Mouse (Mus musculus): Measurements from ENCODE around the gene Pfas. TPM values are rescaled to one million over a fixed set of nuclear protein-coding genes. Genes with fewer than 3 reads are reported as not detected.
A peak's percentile ranks its signal among the peaks of the same experiment; 100 is the strongest.
"Not testable (repeated sequence)": the region's sequence is repeated elsewhere in the genome, so short reads cannot be mapped to it uniquely, and the experiment has no call there.

Pfas gene
- polyA plus RNA-seq, 1 experiment from 2014 or later = 32.1 TPM

GRCm38 (mm10) chr11:68946001-68946400 lies 62.3 kb downstream of the Pfas start:
- ATAC-seq = no peak
- no peaks in the 10 kb centered on the region for H3K9me3 ChIP-seq
- H3K27me3 ChIP-seq (replicated peaks) = no peaks in the 10 kb centered on the region; the same call in none of the 2 replicates
- H3K9ac ChIP-seq = no peak overlapping the region
- H3K4me3 ChIP-seq (replicated peaks) = no peak overlapping the region
- no peak overlapping the region for H3K4me2 ChIP-seq (replicated peaks)
- H3K27ac ChIP-seq = no peak overlapping the region
- H3K4me1 ChIP-seq (replicated peaks) = 0 out of 2 replicates have a peak, but pooled peaks cover 6% of the 10 kb centered on the region
- 83% methylated on average over 4 of the region's 4 CpGs for WGBS
- no peaks in the 10 kb centered on the region for H3K36me3 ChIP-seq

DNA sequence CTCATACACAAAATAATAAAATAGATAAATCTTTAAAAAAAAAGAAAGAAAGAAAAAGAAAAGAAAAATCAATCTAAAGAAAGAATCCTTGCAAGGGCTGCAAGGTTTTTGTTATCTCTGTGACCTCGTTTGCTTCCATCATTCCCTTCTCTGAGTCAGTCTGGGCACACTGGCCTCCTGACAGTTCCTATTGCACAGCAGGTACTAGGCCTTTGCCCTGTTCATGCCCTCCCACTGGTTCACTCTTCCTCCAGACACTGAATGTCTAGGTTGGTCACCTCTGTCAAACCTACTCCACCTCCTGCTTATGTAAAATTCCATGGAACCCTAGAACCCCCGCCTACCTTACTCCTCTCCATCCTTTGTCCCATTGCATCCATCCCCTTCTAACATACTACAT lies 63.0 kb downstream of the Pfas start:
- H3K9ac ChIP-seq = no peak overlapping the region

DNA sequence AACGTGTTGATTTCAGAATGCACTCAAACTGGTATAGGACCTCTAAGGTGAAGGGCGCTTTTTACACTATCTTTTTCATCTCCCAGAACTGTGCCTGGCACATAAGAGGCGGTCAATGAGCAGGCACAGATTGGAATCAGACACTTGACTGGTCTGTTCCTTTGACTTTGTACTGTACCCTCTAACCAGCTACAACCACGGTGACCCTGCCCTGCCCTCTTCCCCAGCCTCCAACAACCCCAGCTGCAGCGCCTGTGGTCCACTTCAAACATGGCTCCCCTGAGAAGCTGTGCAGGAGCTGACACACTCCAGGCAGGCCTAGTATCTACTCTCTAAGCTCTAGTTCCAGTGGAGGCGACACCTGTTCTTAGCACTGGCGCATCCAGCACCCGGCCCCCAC lies 65.5 kb downstream of the Pfas start:
- Histone ChIP-seq H3K36me3 (no peaks in the 10 kb centered on the region), H3K9me3 (no peaks in the 10 kb centered on the region), H3K27me3 (replicated peaks) (no peaks in the 10 kb centered on the region; the same call in none of the 2 replicates), H3K27ac (no peak overlapping the region), H3K4me1 (replicated peaks) (0 out of 2 replicates have a peak, but pooled peaks cover 6% of the 10 kb centered on the region), H3K9ac (no peak overlapping the region), H3K4me3 (replicated peaks) (no peak overlapping the region), H3K4me2 (replicated peaks) (no peak overlapping the region)
- ATAC-seq = no peak
- 85% methylated on average over 8 of the region's 8 CpGs for whole genome bisulfite sequencing

More for the DNA sequence above, 63.0 kb downstream of the Pfas start:
- WGBS = 77% methylated on average over 2 of the region's 2 CpGs
- Histone ChIP-seq H3K4me1 (replicated peaks) (0 out of 2 replicates have a peak, but pooled peaks cover 6% of the 10 kb centered on the region), H3K27ac (no peak overlapping the region), H3K4me3 (replicated peaks) (no peak overlapping the region), H3K36me3 (no peaks in the 10 kb centered on the region), H3K4me2 (replicated peaks) (no peak overlapping the region), H3K9me3 (no peaks in the 10 kb centered on the region), H3K27me3 (replicated peaks) (no peaks in the 10 kb centered on the region; the same call in none of the 2 replicates)
- no peak for ATAC-seq

DNA sequence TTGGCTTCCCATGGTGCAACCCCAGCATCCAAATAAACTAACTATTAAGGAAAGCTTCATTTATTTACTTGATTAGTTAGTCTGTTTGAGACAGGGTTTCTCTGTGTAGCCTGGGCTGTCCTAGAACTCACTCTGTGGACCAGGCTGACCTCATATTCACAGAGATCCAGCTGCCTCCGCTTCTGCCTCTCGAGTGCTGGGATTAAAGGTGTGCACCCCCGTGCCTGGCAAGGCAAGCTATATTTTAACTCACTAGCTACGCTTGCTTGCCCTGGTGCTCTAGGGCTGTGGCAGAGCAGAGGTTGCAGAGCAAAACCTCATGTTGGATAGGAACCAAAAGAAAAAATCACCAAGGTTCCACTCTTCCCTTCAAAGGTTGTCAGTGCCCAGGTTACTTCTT lies 67.7 kb downstream of the Pfas start:
- 52% methylated on average over 4 of the region's 4 CpGs for WGBS
- Histone ChIP-seq H3K4me1 (replicated peaks) (no peaks in the 10 kb centered on the region), H3K36me3 (no peaks in the 10 kb centered on the region), H3K9ac (peak overlapping the region; percentile 60), H3K9me3 (no peaks in the 10 kb centered on the region), H3K27ac (no peak overlapping the region), H3K4me2 (replicated peaks) (peak overlapping the region; percentile 60), H3K4me3 (replicated peaks) (peak overlapping the region; percentile 50), H3K27me3 (replicated peaks) (no peaks in the 10 kb centered on the region)
- no peak for ATAC-seq

DNA sequence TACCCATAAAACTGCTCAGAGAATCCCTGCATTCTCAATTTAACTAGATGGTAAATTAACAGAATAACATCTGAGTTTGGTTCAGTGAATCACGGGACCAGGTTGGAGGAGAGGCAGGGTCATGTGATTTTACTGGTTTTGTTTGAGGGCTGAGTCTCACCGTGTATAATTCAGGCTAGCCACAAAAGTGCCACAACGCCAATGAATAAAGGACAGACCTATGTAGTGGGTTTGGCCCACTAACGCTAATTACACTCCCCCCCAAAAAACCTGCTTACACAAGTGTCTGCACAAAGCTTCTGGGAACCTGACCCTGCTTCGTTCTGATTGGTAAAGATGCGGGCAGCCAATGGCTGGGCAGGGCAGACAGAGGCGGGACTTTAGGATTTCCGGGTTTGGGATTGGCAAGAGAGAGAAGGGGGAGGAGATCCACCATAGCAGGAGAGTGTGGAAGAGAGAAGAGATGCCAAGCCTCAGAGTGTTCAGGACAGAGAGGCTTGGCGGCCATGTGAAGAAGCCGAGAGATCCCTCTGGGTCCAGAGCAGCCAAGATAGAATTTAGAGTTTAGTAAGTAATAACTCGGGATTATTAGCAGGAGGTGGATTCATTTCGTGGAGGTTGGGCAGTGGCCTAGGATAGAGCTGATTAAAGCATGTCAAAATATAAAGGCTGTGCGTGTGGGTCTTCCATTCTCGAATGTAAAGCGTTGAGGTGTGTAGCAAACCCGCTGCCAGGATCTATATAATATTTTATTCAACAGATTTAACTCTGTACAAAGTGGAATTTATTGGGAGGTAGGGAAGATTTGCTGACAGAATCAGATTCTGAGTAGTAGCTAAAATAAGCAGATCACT lies 68.6 kb downstream of the Pfas start:
- H3K36me3 ChIP-seq = no peaks in the 10 kb centered on the region
- no peaks in the 10 kb centered on the region for H3K9me3 ChIP-seq
- no peaks in the 10 kb centered on the region for H3K4me1 ChIP-seq (replicated peaks)
- peak overlapping the region; percentile 36; the same call in 1 of the 2 replicates for H3K27ac ChIP-seq
- 1% methylated on average over 16 of the region's 16 CpGs for WGBS
- H3K4me2 ChIP-seq (replicated peaks) = peak overlapping the region; percentile 60
- H3K4me3 ChIP-seq (replicated peaks) = peak overlapping the region; percentile 50
- H3K27me3 ChIP-seq (replicated peaks) = no peaks in the 10 kb centered on the region
- peak overlapping the region; percentile 60 for H3K9ac ChIP-seq
- peak; percentile 100 for ATAC-seq

DNA sequence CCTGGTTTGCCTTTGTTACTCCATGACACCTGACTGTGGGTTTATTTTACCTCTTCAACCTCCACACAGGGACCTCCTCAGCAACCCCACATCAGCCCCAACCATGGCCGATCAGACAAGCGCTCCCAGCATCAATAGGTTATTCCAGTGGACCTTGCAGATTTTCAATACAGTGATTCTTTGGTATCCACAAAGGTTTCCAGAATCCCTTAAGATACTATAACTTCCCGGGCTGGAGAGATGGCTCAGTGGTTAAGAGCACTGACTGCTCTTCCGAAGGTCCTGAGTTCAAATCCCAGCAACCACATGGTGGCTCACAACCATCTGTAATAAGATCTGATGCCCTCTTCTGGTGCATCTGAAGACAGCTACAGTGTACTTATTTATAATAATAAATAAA lies 71.3 kb downstream of the Pfas start:
- H3K27me3 ChIP-seq (replicated peaks); H3K9ac ChIP-seq; H3K9me3 ChIP-seq; H3K4me1 ChIP-seq (replicated peaks); ATAC-seq; H3K36me3 ChIP-seq; H3K4me2 ChIP-seq (replicated peaks); H3K4me3 ChIP-seq (replicated peaks); H3K27ac ChIP-seq: not testable (repeated sequence)
- WGBS = 84% methylated on average over 4 of the region's 4 CpGs

Other genes starting within 250 kb of the Pfas start
- 69.1 and 69.5 TPM in 2 replicates for gene Ndel1, start 136.6 kb downstream of the Pfas start, polyA plus RNA-seq (2015; fragmentation: Nextera tagmentation; extraction: Ambion mirVana)
- 0.06 and 0.10 TPM in 2 replicates for gene Rnf222, start 119.9 kb downstream of the Pfas start, polyA plus RNA-seq (2015; fragmentation: Nextera tagmentation; extraction: Ambion mirVana)
- gene Rpl26, start 106.9 kb downstream of the Pfas start, polyA plus RNA-seq (2015; fragmentation: Nextera tagmentation; extraction: Ambion mirVana) = 1,017 and 1,034 TPM in 2 replicates
- not detected in 2 replicates for gene Odf4, start 81.4 kb downstream of the Pfas start, polyA plus RNA-seq (2015; fragmentation: Nextera tagmentation; extraction: Ambion mirVana)
- gene Arhgef15, start 51.0 kb downstream of the Pfas start, polyA plus RNA-seq (2015; fragmentation: Nextera tagmentation; extraction: Ambion mirVana) = 8.1 and 8.6 TPM in 2 replicates
- gene Slc25a35, start 40.3 kb downstream of the Pfas start, polyA plus RNA-seq (2015; fragmentation: Nextera tagmentation; extraction: Ambion mirVana) = 2.7 and 2.8 TPM in 2 replicates
- gene Rangrf, start 33.3 kb downstream of the Pfas start, polyA plus RNA-seq (2015; fragmentation: Nextera tagmentation; extraction: Ambion mirVana) = 61.4 and 62.2 TPM in 2 replicates
- 35.1 and 38.6 TPM in 2 replicates for gene Ctc1, start 7.5 kb upstream of the Pfas start, polyA plus RNA-seq (2015; fragmentation: Nextera tagmentation; extraction: Ambion mirVana)
- gene Aurkb, start 37.2 kb upstream of the Pfas start, polyA plus RNA-seq (2015; fragmentation: Nextera tagmentation; extraction: Ambion mirVana) = 133 and 135 TPM in 2 replicates
- gene Borcs6, start 51.3 kb upstream of the Pfas start, polyA plus RNA-seq (2015; fragmentation: Nextera tagmentation; extraction: Ambion mirVana) = 8.6 and 8.9 TPM in 2 replicates
- 43.7 and 47.6 TPM in 2 replicates for gene Tmem107, start 62.3 kb upstream of the Pfas start, polyA plus RNA-seq (2015; fragmentation: Nextera tagmentation; extraction: Ambion mirVana)
- 61.8 and 64.2 TPM in 2 replicates for gene Vamp2, start 80.0 kb upstream of the Pfas start, polyA plus RNA-seq (2015; fragmentation: Nextera tagmentation; extraction: Ambion mirVana)
- 11.9 and 15.6 TPM in 2 replicates for gene Per1, start 86.8 kb upstream of the Pfas start, polyA plus RNA-seq (2015; fragmentation: Nextera tagmentation; extraction: Ambion mirVana)
- 0.62 and 0.70 TPM in 2 replicates for gene Hes7, start 111.9 kb upstream of the Pfas start, polyA plus RNA-seq (2015; fragmentation: Nextera tagmentation; extraction: Ambion mirVana)
- 0.29 and 0.34 TPM in 2 replicates for gene 9130213A22Rik, start 114.1 kb upstream of the Pfas start, polyA plus RNA-seq (2015; fragmentation: Nextera tagmentation; extraction: Ambion mirVana)
- 0.19 and 0.29 TPM in 2 replicates for gene Aloxe3, start 117.4 kb upstream of the Pfas start, polyA plus RNA-seq (2015; fragmentation: Nextera tagmentation; extraction: Ambion mirVana)
- gene Alox12b, start 148.5 kb upstream of the Pfas start, polyA plus RNA-seq (2015; fragmentation: Nextera tagmentation; extraction: Ambion mirVana) = 0.35 and 0.43 TPM in 2 replicates
- gene Alox8, start 189.4 kb upstream of the Pfas start, polyA plus RNA-seq (2015; fragmentation: Nextera tagmentation; extraction: Ambion mirVana) = 0.14 and 0.15 TPM in 2 replicates
- 0.03 and 0.10 TPM in 2 replicates for gene Gucy2e, start 228.6 kb upstream of the Pfas start, polyA plus RNA-seq (2015; fragmentation: Nextera tagmentation; extraction: Ambion mirVana)